Mouse (Mus musculus) heart, adult 2 months (tissue): ENCODE data around the gene 0610010K14Rik.

Experiments used
- CTCF ChIP-seq: fragments of 200-600 bp; IDR thresholded peaks from 2 replicates; pipeline ENCODE4 v1.8.1; 2022; ENCODE audit warnings: antibody characterized with exemption, mild to moderate bottlenecking, moderate library complexity
- EP300 ChIP-seq: fragments of 200-500 bp; IDR thresholded peaks from 2 replicates; pipeline ENCODE4 v1.6.1; 2011; ENCODE audit warnings: low read depth, low read length, control low read depth; ENCODE audit not compliant: insufficient read depth
- POLR2A ChIP-seq: fragments of 200-500 bp; IDR thresholded peaks from 2 replicates; pipeline ENCODE4 v1.6.1; 2011; ENCODE audit warnings: mild to moderate bottlenecking, low read depth, low read length, control low read depth; ENCODE audit not compliant: insufficient read depth

GRCm38 (mm10) chr11:70227126-70227525 lies 10.6 kb downstream of the 0610010K14Rik start:
- no peak for TF ChIP-seq CTCF
- no peak for TF ChIP-seq POLR2A
- no peak for TF ChIP-seq EP300
